Mouse (Mus musculus) bone marrow, adult 2 months (tissue): ENCODE results near the gene Flt3l.

ENCODE experiments used
- CTCF ChIP-seq: fragments of 200-500 bp; IDR thresholded peaks from 2 replicates; pipeline ENCODE4 v1.5.1; 2011; ENCODE audit warnings: low read length, control low read depth; ENCODE audit not compliant: control insufficient read depth, insufficient read depth
- POLR2A ChIP-seq: fragments of 200-500 bp; IDR thresholded peaks from 2 replicates; pipeline ENCODE4 v1.6.1; 2011; ENCODE audit warnings: low read depth, mild to moderate bottlenecking, control low read depth, low read length, borderline replicate concordance; ENCODE audit not compliant: control insufficient read depth

- TF ChIP-seq CTCF = no peak
- TF ChIP-seq POLR2A = no peak
Observed at GRCm38 (mm10) chr7:45126147-45126843, 9.9 kb downstream of the Flt3l start.
